Mouse (Mus musculus) cerebral cortex, adult 2 months (tissue): ENCODE data around the gene Card11.

Experiments
- WGBS: fragments of 180-500 bp; shearing (Covaris S2); methylation state at CpG from one replicate; pipeline ENCODE4 v1.1.7; 2018; 5-methylcytosine and 5-hydroxymethylcytosine counted together

Gene Card11

DNA sequence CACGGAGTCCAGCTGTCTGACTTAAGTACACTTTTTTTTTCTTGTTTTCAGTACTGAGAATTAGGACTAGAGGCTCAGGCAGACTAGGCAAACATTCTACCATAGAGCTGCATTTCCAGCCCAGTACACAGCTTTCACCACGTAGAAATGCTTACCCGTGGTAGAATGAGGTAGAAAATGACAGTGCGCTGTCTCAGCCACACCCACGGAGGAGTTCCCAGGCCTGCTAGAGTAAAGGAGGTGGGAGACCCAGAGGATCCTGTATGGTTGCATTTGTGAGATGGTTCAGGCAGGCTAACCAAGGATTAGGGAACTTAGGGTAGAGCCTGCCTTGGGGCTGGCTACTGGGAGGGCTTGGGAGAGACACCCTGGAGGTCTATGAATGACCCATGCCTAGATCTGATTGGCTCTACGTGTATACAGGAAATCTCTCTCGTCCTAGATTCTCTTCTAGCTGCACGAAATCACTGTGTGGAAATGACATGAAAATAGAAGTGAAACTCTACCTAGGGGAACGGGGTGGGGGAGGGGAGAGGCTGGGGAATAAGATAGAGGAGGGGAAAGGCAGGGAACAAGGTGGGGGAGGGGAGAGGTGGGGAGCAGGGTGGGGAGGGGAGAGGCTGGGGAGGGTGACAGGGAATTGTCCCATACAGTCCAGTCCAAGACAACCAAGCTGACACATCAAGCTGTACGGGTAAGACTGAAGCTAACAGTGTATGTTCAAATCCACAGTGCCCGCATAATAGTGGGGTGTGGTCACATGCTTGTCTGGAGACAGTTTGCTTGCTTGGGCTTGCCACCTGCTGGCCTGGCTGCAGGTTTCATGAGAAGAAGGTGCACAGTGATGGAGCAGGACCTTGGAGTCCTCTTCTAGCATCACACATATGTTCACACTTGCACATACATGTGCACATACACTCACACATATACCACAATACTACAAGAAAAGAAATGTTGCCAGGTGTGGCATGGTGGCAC is 8.0 kb downstream of the Card11 start:
- 71% methylated on average over 11 of the region's 11 CpGs for WGBS

DNA sequence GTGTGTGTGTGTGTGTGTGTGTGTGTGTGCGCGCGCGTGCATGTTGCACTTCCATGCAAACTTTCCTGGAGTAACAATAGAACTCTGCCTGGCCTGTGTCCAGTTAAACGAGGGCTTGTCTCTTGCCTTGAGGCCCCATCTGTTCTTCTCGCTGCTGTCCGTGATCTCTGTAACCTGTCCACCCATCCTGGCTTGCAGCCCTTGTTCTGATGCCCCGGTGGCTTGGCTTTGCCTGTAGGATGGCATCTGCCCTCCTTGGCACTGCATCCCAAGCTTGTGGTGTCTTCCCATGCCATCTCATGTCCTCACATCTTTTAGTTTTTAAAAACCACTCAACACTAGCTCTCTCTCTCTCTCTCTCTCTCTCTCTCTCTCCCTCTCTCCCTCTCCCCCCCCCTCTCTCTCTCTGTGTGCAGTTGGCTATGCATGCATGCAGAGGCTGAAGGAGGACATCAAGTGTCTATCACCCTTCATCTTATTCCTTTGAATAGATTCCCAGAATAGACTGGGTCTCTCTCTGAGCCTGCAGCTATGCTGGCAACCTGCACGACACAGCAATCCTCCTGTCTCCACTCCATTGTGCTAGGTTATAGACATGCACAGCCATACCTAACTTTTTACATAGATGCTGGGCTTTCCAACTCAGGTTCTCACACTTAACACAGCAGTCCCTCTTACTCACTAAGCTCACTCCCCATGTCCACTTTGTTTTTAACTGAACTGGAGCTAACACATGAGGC is 14.9 kb downstream of the Card11 start:
- WGBS = 89% methylated on average over 9 of the region's 9 CpGs

DNA sequence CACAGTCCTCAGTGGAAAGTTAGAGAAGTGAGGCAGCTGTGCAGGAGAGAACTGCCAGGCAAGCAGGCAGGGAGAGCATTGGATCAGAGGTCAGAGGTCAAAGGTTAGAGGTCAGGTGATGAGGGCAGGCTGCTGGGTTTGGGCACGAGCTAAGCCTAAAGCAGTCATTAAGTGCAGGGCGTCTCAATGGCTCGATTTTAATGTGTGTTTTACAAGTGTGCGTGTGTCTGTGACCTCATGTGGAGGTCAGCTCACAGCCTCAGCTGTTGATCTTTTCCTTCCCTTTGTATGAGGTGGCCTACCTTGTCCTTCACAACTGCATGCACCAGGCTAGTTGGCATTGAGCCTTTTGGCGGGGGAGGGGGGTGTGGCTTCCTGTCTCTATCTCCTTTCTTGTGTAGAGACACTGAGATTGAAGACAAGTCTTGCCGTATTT is 19.0 kb downstream of the Card11 start:
- 59% methylated on average over 6 of the region's 6 CpGs for WGBS

DNA sequence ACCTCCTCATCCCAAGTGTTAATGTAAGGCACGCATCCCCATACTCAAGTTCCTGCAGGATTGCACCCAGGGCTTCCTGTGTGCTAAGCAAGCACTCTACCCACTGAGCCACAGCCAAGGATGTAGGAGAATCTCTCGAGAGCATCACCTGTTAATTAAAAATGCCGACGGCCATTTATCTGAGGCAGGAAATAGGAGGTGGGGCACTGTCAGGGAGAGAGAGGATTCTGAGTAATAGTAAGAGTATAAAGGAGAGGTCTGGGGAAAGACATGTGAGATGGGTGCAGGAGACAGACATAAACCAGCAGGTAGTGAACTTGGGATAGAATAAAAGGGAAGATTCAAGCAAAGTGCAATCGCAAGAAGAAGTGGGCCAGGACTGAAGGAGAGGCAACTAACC is 19.6 kb downstream of the Card11 start:
- WGBS = 93% methylated on average over 5 of the region's 5 CpGs

DNA sequence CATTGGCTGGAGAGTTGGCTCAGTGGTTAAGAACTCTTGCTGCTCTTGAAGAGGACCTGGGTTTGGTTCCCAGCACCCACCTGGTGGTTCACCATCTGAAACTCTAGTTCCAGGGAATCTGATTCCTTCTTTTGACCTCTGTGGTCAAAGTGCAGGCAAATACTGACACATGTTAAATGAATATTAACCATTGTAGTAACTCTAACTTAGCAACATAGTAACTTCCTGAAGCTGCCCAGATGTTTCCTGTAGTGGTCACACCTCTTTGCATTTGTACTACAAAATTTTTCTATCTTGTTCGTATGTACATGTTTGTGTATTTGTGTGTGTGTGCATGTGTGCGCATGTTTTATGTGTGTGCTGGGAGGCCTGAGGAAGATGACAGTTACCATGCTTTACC is 20.3 kb downstream of the Card11 start:
- 89% methylated on average over 2 of the region's 2 CpGs for WGBS

DNA sequence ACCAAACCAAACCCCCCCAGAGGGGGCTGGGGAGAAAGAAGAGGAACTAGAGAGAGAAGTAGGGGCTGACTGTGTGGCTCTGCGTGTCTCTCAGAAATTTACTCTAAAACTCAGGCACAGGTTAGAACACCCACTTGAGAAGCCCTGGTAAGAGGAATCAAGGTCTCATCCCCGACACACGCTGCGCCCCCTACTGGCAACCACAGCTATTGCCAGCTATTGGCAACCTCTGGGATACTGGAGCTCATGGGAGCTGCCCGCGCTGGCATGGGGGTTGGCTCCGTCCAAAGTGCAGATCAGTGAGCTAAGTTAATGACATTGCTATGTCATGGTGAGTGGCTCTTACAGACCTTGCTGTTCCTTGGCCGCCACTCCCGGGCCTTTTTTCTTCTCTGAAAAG is 37.4 kb downstream of the Card11 start:
- whole genome bisulfite sequencing = 37% methylated on average over 9 of the region's 9 CpGs

DNA sequence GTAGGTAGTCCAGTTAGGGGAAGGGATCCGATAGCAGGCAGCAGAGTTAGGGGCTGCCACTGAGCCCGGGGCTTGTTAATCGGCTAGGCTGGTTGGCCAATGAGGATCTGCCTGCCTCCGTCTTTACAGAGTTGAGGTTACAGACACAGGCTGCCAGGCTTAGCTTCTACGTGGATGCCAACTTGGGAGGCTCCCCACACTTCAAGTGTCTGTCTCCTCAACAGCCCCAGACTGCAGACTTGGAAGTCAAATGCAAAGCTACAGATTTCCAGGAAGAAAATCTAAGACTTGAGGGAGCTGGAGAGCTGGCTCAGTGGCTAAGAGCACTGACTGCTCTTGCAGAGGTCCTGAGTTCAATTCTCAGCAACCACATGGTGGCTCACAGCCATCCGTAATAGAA is 39.6 kb downstream of the Card11 start:
- WGBS = 75% methylated on average over 6 of the region's 6 CpGs

DNA sequence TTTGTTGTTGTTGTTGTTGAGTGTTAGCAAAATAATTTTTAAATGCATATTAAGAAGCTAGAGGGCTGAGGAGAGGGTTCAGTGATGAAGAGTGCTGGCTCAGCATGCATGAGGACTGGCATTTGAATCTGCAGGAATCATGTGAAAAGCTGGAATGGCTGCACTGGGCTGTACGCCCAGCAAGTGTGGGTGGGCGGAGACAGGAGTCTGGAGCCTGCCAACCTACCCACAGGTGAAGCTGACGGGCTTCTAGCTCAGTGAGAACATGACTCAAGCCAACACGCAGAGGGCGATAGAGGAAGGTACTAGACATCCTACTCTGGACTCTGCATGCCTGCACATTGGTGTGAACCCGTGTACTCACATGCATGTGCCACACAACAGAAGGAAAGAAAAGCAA is 41.2 kb downstream of the Card11 start:
- WGBS = 51% methylated on average over 6 of the region's 6 CpGs

DNA sequence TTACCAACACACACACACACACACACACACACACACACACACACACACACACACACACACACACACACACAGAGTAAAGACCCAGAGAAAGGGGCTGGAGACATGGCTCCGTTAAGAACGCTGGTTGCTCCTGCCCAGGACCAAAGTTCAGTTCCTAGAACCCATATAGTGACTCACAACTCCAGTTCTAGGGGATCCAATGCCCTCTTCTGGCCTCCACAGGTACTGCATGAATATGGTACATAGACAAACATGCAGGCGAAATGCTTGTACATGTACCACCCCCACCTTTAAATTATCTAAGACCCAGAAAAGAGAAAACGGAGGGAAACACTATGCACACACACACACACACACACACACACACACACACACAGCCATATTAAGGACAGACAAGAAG is 43.3 kb downstream of the Card11 start:
- 98% methylated on average over 4 of the region's 4 CpGs for WGBS

DNA sequence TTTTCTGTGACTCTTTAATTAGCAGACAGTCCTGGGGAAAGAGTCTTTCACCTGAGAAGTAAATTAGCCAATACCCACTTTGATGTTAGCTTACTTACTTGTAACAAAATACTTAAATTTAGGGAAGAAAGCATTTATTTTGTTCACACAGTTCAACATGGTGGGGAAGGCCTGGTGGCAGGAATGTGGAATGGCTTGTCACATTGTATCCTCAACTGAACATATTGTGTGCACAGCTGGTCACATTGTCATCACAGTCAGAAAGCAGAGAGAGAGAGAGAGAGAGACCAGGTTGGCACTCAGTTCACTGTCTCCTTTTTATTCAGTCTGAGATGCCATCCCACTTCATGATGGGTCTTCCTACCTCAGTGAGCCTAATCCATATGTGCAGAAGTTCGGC is 44.7 kb downstream of the Card11 start:
- 83% methylated on average over 1 of the region's 1 CpGs for WGBS

DNA sequence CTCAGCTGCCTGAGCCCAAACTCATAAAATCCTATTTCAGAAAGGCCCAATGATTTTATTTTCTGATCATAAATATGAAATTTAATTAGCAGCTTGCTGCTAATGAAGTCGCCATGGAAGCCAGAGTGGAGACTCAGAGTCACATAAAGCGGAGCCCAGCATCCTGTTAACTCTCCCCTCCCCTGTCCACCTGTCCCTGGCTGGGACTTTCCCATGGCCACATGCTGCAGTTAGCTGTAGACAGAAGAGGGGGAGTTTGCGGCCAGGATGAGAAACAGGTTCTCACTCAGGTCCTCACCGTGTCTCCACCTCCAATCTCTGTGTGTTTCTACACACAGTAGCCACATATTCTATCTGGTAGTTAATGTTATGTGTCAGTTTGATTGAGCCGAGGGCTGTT is 48.6 kb downstream of the Card11 start:
- 90% methylated on average over 5 of the region's 5 CpGs for WGBS

DNA sequence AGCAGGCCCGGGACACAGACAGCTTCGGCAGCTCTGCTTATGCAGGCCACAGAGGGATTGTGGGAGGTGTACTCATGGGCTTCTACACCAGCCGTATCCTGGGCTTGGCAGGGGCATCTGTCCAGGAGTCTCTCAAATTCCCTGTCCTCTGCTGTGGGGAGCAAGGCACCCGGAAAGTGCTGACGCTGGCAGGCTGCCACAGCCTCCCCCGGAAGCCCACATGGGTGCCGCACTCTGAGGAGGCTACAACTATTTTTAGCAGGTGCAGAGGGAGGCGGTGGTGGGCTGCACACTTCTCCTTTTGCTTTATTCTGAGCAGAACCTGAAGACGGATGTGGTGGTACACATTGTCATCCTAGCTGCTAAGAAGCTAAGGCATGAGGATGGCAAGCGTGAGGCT is 52.4 kb downstream of the Card11 start:
- 34% methylated on average over 10 of the region's 10 CpGs for WGBS

DNA sequence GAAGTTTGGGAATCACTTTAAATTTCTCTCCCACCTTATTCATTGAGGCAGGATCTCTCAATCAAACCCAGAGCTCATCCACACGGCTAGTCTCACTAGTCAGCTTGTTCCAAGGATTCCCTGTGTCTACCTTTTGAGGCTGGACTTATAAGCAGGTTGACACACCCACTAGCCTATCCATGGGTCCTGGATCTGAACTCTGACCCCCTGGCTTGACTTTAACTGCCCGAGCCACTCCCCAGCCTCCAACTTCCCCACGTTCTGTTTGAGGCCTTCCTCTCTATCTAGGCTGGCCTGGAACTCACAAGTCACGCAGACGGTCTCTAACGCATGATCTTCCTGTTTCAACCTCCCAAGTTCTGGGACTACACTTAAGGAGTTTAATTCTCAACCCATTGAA is 54.3 kb downstream of the Card11 start:
- WGBS = 91% methylated on average over 6 of the region's 6 CpGs

DNA sequence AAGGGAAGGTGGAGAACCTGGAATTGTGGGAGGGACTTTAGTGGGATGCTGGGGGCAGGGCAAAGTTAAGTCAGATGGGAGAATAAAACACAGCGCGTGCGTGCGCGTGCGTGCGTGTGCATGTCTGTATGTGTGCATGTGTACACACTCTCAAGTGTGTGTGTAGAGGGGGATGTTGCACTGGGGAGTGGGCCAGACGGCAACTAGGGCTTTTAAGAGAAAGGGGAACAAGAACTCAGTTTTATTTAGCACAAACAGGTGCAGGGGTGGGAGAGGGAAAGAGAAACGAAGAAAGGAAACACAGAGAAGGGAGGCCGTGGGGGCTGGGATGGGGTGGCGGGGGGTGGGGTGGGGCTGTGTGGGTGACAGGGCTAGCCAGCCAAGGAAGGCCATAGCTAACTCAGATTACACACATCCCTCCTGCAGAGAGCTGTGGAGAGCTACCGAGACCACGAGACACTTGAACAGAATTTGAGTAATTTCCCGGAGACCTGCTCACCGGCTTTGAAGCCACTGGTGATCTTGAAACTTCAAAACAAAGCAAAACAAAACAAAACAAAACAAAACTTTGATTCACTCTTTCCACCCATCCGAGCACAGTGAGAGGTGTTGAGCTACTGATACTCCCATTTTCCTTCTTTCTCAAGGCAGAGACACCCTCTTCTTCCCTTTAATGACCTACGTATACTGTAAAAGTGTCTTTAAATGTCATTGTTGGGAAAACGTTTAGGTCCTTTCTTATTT is 55.8 kb downstream of the Card11 start:
- 68% methylated on average over 18 of the region's 18 CpGs for WGBS

DNA sequence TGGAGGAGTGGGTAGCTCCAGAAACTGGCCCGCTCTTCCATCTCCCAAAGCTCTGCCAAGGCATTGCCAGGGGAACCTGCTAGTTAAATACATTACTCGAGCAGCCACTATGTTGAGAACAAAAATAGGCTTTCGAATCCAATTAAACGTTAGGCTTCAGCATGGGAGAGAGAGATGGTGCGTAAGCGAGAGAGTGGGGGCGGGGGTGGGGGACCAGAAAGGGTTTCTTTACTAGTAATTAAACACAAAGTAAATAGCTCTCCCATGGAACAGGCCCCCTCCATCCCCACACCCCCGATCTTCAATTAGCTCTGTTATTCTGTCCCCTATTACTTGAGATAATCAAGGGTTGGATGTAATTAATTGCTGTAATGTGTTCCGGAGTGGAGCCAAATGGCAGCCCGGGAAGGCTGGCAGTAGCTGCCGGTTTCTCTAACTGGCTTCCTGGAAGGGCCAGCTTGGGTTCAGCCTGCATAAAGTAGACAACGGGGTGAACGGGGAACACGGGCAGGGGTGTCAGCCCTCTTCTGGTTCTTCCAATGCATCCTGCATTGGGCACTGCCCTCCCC is 59.4 kb downstream of the Card11 start:
- WGBS = 27% methylated on average over 14 of the region's 14 CpGs

DNA sequence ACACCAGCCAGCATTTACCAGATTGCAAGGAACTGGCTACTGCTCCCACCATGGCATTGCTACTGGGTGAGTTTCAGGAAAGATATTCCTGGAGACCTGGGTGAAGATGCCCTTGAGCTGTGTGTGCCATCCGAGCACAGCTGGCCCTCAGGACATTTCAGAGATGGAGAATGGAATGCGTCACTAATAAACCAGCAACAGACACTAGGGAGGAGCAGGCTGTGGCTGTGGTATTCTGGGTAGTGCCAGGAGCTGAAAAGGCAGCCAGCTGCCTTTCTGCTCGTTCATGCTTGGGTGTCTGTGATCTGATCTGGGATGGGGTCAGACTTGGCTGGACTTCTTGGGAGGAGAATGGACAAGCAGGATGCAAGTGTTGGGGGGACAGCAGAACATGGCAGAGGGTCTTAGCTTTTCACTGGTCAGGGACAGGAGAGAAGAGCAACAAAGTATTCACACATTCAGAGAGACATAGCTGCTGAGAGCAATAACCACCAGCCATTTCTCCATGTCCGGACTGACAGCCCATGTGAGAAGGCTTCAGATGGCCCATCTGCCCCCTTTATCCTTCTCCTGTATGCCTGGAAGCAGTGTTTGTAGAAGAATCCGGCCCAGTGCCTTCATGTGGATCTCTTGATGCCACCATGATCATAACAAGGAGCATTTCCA is 60.0 kb downstream of the Card11 start:
- WGBS = 43% methylated on average over 5 of the region's 5 CpGs

DNA sequence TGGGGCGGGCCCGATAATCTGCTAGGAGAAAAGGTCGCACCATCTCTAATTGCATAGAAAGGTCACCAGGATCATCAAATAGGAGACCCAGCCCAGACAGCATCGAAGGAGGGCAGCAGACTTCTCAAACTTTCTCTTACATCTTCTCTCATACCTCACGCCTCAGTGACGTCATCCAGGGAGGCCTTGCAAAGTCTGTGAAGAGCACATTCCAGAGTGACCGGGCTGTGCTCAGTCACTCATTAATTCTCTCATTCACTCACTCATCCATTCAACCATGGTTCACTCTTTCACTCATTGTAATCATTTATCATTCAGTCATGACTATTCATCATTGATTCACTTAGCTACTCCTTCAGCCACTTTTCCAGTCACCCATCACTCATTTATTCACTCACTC is 63.6 kb downstream of the Card11 start:
- WGBS = 94% methylated on average over 7 of the region's 7 CpGs

DNA sequence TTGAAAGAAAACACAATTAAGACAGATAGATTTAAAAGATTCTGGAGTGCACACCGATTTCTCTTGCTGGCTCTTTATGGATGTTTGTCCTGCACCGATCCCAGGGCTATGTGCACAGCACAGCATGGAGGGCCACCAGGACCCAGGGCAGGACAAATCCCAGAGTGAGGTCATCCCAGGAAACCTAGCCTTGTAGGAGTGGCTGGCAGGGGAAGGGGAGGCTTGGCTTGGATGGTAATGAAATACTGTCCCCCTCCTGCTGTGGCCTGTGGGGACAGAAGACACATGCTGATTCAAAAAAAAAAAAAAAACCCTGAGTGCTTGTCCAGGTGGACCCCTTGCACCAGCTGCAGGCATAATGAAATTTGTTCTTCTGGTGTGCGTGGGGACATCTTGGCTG is 64.5 kb downstream of the Card11 start:
- 92% methylated on average over 3 of the region's 3 CpGs for WGBS

DNA sequence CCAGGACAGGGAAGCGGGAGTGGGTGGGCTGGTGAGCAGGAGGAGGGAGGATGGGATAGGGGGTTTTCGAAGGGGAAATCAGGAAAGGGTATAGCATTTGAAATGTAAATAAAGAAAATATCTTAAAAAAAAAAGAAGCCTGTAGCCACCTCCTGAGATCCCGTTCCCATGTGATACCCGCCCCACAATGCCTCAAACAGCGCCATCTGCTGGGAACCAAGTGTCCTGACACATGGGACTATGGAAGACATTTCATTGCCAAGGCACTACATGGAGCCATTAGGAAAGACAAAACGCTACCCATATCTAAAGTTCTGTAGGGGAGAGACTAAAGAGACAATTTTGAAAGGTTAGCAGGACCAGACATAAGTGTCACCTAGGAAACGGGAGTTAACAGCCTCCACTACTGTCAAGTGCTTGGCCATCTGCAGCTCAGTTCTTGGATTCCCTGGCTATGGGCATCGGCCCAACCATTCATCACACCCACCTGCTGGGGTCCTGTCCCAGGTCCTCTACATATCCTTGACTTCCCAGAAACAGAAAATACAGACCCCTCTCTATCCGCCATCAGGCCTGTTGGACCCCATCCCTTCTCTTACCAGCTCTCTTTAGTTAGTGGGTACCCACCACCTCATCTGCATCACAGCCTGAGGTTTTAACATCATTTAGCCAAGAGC is 65.6 kb downstream of the Card11 start:
- WGBS = 67% methylated on average over 9 of the region's 9 CpGs

DNA sequence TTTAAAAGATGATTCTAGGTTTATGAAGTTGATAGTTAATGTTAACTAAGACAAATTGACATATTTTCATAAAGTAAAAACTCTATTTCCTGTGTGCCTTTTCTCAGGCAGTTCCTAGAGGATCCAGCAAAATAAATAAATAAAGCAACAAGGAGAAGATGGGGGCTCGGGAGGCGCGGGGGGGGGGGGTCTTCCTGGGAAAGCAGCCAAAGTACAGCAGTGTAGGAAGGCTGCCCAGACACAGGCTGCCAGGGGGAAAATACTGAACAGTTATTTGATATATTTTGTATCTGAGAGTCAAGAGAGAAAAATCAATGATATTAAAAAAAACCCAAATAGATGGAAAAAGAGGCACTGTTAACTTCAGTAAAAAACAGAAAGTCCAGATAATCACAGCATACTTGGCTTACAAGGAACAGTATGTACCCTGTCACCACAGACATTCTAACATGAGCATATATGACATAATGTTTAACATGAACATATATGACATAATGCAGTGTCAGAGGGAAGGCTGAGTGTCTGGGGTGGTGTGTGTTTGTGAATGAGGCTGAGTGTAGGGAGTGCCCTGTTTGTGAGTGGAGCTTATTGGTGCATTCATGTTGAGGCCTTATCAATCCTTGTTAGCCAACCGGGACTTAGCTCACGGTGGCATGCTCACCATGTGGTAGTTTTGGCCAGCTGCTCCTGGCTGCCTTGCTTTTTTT is 68.7 kb downstream of the Card11 start:
- 42% methylated on average over 5 of the region's 5 CpGs for WGBS
